Mouse (Mus musculus) kidney, adult 8-10 months (tissue): ENCODE measurements around the gene Tfpi.

Experiments used
- DNase-seq, 2 experiments: peaks; one replicate each; pipeline ENCODE4 v3.0.0; 2022

Tfpi gene

DNA sequence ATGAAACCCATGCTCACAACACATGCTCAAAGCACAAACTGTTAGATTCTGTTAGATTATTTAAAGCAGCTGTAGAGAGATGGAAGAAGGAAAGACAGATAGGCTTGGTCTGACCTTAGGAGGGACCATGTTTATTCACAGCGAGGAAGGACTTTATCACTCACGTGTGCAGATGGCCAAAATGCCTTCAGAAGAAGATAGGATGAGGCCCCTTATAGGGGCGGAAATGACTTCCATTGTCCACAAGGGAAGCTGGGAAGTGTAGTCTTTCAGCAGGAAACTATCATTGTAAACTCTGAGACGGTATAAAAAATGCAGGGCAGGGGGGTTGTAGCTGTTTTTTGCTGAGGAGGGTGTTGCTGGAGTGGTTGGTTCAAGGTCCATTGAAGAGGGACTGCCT lies at the start of gene Tfpi:
Tfpi (minus strand) TSS at position 199 of the 400 bp plus-strand sequence.
- DNase-seq: no peak

DNA sequence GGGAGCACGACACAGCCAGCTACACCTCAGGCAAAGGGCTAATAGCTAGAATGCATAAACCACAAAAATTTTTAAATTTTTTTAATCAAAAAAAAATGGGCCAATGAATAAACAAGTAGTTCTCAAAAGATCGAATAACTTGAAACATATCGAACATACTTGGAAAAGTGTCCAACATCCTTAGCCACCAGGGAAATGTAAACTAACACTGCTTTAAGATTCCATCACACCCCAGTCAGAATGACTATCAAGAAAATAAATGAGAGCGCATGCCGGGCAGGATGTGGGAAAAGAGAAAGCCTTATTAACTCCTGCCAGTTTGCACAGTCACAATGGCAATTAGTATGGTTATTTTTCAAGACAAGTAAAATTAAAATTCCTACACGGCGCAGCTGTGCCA lies 49.6 kb upstream of the Tfpi start:
- DNase-seq: no peak

DNA sequence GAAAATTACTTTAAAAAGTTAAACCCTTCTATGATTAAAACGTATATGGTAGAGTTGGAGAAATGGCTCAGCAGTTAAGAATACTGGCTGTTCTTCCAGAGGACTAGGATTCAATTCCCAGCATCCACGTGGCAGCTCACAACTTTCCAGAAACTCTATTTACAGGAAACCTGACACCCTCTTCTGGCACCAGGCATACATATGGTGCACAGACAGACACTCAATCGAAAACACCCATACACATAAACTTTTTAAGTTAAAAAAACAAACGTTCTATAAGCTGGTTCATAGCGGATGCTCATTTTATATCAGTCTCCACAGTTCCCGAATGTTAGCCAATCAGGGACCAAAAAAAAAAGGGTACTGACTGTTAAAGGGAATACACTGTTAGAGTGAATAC lies 49.2 kb upstream of the Tfpi start:
- DNase-seq: no peak

DNA sequence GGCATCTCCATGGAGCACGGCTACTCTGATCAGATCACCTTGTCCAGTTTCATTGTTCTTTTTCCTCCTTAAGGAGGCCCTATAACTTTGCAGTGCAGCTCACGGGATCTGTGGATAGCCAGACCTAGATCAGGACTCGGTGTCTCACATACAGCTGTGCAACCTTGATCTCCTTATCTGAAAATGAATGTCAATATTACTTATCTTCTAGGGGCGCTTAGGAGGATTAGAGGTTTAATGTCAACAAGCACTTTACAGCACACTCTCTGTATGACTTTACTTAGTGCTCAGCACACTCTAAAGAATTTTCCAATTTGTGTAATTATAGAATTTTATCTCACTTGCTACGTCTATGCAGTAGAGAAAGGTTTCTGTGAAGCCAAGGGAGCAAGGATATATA lies 48.5 kb upstream of the Tfpi start:
- no peak for DNase-seq

DNA sequence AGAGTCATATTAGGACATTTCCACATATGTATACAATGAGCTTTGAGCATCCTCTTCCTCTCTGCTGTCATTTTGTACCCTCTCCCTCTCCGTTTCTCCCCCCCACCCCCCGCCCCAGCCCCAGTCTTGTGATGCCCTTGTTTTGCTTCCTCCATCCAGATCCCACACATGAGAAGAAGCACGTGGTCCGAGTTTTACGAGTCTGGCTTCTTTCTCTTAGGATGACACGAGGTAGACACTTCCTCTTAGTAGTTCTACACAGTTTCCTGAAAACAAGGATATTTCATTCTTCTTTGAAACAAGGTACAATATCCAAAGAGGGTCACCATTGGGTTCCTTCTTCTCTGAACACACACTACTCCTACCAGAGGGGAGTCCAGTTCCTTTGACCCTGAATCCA lies 47.4 kb upstream of the Tfpi start:
- no peak for DNase-seq

DNA sequence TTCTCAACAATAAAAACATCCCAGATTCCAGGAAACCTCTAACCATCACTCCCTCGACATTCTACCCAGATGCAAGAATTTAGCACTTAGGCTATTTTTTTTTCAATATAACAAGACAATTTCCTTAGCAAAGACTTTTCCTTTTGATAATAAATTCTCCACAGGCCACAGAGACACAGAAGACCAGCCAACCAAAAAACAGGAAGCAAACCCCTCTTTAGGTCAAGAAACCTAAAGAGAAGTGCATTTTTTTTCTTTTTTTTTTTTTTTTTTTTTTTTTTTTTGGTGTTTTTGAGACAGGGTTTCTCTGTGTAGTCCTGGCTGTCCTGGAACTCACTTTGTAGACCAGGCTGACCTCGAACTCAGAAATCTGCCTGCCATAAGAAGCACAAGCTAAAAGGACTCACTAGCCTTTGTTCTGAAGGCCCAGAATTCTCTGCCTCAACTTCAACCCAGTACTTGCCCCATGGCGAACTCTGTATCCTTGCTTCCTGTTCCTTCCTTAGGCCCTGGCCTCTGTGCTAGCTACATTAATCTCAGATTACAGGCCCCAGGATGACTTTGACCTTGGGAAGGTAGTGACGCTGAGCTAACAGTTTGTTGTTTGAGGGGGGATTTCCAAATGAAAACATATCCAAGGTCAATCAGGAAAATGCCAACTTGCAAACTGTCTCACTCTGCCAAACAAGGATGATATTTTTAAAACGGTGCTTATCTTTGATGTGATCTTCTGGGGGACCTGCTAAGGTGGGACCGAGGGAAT lies 46.7 kb upstream of the Tfpi start:
- no peak for DNase-seq

DNA sequence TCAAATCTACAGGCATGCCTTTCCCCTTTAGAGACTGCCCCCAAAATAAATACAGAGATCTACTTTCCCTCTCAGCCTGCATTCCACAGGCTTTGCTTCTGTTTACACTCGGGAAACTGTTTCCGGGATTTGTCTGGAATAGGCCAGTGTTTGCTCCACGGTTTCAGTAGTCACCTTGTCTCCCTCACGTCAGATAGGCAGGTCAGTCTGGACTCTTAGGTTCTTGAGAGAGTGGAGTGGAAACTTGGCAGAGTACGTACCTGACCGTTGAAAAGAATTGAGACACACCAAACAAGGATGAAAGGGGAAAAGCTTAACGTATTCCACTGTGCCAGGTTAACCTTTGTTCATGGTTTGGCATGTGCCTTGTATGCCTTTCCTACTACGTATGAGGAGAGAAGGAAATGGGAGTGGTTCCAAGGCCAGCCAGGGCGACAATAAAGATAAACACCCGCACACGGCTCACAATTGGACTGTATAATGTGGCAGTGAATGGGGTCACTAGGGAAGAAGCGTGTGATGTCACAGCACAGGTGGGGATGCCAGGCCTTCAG lies 43.0 kb upstream of the Tfpi start:
- peak; percentile 8 to 37 for DNase-seq

DNA sequence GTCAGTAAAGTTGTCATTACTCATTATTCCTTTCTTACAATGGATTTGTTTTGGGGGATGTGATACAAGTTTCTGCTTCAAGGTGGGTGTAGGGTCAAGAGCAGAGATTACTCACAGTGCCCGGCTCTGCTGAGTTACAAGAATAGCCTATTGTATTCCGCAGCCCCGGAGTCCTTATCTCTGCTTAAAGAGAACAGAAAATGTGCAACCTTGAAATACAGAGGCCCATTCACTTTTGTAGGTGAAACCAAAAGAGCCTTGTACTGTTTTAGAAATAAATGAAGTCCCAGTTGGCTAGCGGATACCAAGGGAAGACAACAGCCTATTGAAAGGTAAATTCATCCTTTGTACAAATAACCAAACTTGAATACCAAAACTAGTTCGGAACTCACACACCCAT lies 42.2 kb upstream of the Tfpi start:
- no peak for DNase-seq

DNA sequence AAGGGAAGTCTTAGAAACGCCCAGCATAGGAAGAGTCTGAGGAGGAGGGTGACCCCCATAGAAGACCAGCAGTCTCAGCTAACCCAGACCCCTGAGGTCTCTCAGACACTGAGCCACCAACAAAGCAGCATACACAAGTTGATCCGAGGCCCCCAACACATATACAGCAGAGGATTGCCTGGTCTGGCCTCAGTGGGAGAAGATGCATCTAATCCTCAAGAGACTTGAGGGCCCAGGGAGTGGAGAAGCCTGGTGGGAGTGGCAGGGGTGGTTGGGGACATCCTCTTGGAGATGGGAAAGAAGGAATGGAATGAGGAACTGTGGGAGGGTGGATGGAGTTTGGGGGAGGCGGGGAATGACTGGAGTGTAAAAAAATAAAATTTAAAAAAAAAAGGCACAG lies 36.7 kb upstream of the Tfpi start:
- DNase-seq: no peak

DNA sequence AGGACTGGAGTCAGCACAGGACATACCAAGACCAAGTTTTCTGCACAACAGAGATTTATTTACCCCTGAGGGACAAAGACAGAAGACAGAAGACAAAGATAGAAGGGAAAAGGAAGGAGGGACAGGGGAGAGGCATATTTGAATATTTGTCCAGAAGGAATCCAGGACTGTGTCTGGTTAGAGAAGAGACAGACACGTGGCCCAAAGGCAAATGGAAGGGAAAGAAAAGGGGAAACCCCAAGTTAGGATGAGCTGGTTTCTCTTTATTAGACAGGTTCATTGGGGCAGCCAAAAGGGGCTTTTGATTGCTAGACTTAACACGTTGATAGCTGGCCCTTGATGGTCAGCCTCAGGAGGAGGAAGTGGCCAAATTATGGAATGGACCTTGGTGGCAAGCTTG lies 34.9 kb upstream of the Tfpi start:
- DNase-seq: no peak

DNA sequence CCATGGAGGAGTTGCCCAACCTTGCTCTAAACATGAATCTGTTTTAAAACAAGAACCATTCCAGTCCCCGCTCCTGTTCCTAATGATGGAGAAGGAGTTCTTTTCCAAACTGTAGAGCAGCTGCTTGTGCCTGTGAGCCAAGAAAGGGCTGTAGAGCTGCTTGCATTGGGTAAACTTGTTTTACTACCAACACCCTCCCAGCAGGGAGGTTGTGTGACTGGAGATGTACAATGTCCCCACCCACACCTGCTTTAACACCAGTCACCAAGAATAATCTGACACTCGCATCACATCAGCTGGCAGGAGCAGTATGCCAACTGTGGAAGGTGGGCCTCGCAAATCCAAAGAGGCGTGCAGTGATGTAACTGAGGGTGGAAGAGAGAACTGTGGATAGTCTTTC lies 34.5 kb upstream of the Tfpi start:
- no peak for DNase-seq

DNA sequence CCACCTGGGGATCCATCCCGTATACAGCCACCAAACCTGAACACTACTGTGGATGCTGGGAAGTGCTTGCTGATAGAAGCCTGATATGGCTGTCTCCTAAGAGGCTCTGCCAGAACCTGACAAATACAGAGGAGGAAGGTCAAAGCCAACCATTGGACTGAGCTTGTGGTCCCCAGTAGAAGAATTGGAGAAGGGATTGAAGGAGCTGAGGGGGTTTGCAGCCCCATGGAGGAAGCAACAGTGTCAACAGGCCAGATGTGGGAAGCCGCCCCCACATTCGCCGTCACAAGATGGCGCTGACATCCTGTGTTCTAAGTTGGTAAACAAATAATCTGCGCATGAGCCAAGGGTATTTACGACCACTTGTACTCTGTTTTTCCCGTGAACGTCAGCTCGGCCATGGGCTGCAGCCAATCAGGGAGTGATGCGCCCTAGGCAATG lies 28.4 kb upstream of the Tfpi start:
- peak in 1 of 2 experiments; percentile 17 for DNase-seq

DNA sequence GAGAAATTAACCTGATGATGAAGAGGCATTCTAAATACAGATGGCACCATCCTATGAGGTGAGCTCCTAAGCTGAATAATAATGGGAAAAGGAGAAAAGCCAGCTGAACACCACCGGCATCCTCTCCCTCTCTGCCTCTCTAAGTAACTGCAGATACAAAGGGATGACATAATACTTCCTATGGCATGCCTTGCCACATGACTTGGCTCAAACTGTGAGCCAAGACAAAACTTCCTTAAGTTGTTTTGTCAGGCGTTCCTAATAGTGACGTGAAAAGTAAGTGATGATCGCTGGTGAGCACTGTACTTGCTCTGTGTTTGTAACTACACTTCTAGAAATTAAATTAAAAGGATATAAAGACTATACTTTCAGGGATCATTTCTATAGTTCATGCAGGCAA lies 27.7 kb upstream of the Tfpi start:
- DNase-seq: no peak

DNA sequence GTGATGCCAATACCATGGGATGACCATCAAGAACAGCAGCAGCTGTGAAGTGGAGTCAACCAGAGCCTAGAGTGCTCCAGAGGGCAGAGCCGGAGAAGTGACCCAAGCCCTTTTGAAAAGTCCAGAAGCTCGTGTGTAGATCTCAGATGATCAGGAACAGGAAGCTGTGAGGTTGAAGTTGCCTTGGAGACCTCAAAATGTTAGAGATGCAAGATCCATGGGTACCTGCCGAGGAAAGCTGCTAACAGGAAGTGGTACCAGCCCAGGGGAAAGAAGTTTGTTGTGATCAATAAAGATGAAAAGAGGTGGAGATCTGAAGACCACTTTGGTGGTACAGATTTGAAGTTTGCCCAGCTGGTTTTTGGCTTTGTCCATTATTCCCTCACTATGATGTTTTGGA lies 22.3 kb upstream of the Tfpi start:
- DNase-seq: no peak

DNA sequence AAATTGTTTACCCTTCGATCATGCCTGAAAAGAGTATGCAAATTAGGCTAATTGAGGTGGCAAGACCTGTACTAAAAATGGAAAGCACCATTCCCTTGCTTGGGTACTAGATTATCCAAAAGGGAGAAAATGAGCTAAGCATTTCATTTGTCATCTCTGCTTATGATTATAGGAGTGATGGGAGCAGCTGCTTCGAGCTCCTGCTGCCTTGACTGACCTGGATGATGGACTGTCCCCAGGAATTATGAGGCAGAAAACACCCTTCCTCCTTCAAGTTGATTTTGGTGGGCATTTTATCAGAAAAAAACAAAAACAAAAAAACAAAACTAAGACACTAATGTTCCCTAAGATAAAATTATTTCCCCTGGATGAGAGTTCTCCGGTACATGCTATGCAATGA lies 18.5 kb upstream of the Tfpi start:
- no peak for DNase-seq

DNA sequence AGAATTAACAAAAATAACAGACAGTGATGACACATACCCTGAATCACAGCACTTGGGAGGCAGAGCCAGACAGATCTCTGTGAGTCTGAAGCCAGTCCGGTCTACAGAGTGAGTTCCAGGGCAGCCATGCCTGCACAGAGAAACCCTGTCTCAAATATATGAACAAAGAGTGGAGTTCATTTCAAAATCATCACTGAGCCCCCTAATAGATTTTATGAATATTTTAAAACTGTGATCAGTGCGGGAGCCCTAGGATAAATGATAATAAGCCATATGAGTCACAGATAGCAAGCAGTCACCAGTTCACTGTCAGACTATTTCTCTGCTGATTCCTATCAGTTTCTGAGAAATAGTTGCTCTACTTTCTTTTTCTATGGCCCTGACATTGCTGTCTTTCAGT lies 17.1 kb upstream of the Tfpi start:
- no peak for DNase-seq

DNA sequence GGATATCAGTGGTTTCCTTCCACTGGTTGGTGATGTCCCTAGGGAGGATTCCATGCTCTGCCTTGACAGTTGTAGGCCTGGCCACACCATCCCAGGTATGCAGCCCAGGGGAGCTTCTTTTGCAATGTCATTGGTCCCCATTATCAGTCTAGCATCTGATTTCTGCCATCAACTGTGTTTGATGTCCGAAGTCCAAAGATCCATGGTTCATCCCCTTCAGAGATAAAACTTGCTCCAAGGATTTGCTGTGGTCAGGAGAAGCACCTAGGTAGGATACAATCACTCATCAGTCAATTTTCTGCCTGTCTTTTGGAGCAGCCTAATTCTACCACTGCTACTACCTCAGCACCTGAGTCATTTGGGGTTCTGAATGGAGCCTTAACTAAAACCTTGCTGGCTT lies 15.1 kb upstream of the Tfpi start:
- no peak for DNase-seq

DNA sequence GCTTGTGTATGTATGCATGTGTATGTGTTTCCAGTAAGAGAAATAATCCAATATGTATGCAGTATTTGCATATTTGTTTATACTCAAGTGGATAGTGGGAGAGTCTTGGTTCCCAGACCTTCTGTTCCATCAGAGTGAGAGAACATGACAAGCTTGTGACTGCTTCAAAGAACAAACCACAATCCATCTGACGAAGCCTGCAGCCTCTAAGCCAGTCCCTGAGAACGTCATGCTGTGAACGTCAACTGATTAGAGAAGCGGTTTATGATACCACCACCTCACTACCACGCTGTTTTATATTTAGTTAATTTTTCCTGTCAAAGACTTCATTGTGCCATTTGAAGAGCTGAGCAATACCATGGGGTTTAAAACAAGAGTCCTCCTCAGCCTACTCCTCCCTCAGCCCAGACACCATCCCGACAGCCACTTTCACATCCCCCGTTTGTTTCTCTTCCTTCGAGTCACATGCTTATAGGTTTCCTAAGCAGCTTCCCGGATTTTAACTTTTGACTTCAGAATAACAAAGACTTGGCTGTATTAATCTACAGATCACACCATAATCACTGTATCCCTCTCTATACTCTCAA lies 11.2 kb upstream of the Tfpi start:
- no peak for DNase-seq

DNA sequence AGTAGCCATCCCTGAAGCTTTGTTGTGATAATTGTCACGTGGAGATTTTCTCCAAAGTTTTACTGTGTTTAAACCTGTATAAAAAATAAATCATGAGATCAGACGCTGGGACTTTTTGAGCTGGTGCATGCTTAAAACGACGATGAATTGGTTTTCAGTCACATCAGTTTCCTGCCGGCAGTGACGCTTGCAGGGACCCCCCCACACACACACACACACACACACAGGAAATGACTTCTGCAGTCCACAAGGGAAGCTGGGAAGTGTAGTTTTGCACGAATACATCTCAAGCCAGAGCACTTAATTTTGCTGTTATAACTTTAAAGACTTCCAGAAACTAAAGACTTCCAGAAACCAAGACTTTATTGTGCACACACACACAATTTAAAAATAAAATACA lies 5.3 kb upstream of the Tfpi start:
- DNase-seq: peak; percentile 17 to 23

DNA sequence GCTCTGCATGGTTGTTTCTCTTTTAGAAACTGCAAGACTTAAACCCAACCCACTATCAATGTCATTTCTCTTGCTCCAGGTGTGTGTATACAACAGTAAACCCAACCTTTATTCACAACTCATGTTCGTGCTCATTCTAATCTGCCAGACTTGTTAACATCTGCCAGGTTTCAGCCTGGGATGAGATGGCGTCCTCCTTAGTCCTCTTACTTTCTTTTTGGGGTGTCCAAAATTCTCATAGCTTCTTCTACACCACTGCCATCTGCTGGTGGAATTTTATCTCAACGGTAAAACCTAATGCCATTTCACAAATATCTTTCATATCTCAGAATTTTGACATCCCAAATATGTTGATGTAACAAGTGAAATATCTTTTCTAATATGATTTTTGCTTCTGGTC lies 2.5 kb upstream of the Tfpi start:
- DNase-seq: peak; percentile 21 to 37

DNA sequence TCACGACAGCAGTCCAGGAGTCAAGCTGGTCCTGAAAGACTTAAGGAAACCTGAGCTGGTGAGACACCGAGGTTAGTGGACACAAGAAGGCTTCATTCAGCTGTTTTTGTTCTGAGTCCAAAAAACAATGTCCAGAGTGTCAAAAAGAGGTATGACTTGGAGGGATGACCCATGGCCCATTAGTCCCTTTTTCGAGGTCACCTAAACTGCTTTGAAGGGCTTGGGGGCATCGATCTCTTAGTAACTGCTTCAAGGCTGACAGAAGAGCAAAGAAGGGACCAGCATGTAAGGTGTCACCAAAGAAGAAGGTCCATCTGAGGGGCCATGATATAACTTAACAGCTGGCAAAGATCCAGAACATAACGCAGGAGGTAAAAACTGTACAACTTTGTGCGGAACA lies 1.2 kb upstream of the Tfpi start:
- DNase-seq: no peak

DNA sequence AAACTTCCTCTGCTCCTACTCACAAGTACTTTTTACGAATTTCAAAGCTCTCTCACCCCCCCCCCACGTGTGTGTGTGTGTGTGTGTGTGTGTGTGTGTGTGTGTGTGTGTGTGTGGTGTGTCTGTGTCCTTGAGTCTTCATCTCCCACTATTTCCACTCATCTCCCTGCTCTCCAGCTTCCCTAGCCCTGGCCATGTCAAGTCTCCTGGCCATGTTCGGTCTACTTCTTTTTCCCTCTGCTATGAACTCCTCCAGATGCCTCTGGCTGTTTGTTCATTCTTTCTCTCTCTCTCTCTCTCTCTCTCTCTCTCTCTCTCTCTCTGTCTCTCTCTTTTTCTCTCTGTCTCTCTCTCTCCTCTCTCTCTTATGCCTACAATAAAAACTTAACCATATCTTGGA lies 444 bp downstream of the Tfpi start:
- no peak for DNase-seq

DNA sequence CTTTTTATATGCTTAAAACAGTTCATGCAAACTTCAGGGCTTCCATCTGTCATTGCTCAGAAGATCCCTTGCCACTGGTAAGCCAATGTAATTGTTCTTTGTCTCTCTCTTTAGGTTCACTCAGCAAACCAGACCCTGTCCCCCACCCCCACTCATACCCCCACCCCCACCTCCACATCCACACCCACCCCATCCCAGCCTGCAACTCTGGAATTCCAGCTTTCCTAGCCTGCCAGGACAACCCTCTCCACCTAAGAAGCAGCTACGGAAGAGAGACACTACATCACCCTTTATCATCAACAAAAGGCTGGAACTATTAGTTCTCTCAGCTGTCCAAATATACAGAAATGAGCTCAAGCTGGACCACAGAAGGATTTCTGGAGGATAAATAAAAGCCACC lies 974 bp downstream of the Tfpi start:
- no peak for DNase-seq

DNA sequence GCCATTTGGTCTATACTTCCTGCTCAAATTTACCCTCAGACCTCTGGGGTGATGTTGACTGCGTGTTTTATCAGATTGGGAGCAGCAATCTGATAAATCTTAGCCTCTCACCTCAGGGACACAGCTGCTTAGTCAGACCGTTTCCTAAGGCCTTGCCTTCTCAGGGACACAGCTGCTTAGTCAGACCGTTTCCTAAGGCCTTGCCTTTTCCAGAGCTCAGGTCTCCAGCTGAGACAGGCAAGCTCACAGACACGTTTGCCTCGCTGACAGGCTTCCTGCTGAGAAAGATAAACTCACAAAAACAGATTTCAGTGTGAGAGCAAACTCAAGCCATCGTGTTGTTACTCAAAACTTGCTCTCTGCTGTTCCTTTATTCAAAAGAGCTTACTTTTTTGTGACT lies 1.9 kb downstream of the Tfpi start:
- DNase-seq: no peak
